Mouse (Mus musculus) cerebellum, adult 2 months (tissue): Measurements from ENCODE around the gene Plcg2.

ENCODE experiments used
- CTCF ChIP-seq: fragments of 200-500 bp; IDR thresholded peaks from 2 replicates; pipeline ENCODE4 v1.5.1; 2011; ENCODE audit warnings: low read depth, mild to moderate bottlenecking, control low read depth, low read length, moderate library complexity, borderline replicate concordance; ENCODE audit not compliant: insufficient read depth
- POLR2A ChIP-seq: fragments of 200-500 bp; IDR thresholded peaks from 2 replicates; pipeline ENCODE4 v1.6.1; 2011; ENCODE audit warnings: low read length, control low read depth, borderline replicate concordance; ENCODE audit not compliant: insufficient read depth

GRCm38 (mm10) chr8:117500232-117500823 is 2.2 kb downstream of the Plcg2 start:
- TF ChIP-seq POLR2A, result no peak
- no peak for TF ChIP-seq CTCF
